Comparison of ENCODE assay signal across 8 mouse cellular contexts in the genomic region with DNA sequence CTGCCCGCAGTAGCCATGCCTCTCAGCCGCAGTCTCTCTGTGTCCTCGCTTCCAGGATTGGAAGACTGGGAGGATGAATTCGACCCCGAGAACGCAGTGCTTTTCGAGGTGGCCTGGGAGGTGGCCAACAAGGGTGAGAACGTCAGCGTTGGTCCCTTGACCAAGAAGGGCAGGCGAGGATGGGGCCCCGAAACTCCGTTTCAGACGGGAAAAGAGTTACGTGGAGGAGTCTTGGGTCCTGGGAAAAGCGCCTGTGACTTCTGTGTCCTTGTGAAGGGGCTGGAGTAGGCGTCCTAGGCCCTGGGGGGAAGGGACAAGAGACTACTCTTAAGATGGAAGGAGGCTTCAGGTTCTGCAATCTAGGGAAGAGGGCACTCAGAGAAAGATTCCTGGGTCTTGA. TPM values are rescaled to one million over a fixed set of nuclear protein-coding genes. Genes with fewer than 3 reads are reported as not detected.
A peak's percentile ranks its signal among the peaks of the same experiment; 100 is the strongest.
DNase-seq lines count a peak whose midpoint lies in the region; ATAC-seq lines count a peak whose summit lies in the region.

No protein-coding gene starts in this region.

- H3K9me3 ChIP-seq in megakaryocyte, embryonic 14.5 days, result no peaks in the 10 kb centered on the region
- no peaks in the 10 kb centered on the region for H3K9me3 ChIP-seq in limb, embryonic 12.5 days
- H3K9me3 ChIP-seq in neural tube, embryonic 12.5 days, result no peaks in the 10 kb centered on the region

- H3K27ac ChIP-seq in limb, embryonic 12.5 days, result peak overlapping the region; percentile 46
- no peak overlapping the region for H3K27ac ChIP-seq in neural tube, embryonic 12.5 days

- H3K4me1 ChIP-seq in megakaryocyte, embryonic 14.5 days, result peaks cover 71% of the 10 kb centered on the region
- peaks cover 43% of the 10 kb centered on the region for H3K4me1 ChIP-seq in limb, embryonic 12.5 days (replicated peaks)
- H3K4me1 ChIP-seq in neural tube, embryonic 12.5 days, result peaks cover 43% of the 10 kb centered on the region

- peak overlapping the region; percentile 99 for H3K4me3 ChIP-seq in megakaryocyte, embryonic 14.5 days (replicated peaks)
- H3K4me3 ChIP-seq in limb, embryonic 12.5 days (replicated peaks), result peak overlapping the region; percentile 87
- H3K4me3 ChIP-seq in neural tube, embryonic 12.5 days, result peak overlapping the region; percentile 85

- 3% methylated on average over 16 of the region's 16 CpGs for WGBS in limb, embryonic 12.5 days
- WGBS in neural tube, embryonic 12.5 days, result 3% methylated on average over 16 of the region's 16 CpGs

- no peak for ATAC-seq in megakaryocyte, adult 5-6 weeks (ENCODE audit: poor library complexity, severe bottlenecking)
- ATAC-seq in erythroblast, adult 5-6 weeks (replicated peaks; ENCODE audit: low FRiP score, poor library complexity, severe bottlenecking), result peak; percentile 9; the same call in 1 of the 2 replicates
- ATAC-seq in limb, embryonic 12.5 days (ENCODE audit: insufficient number of reproducible peaks, insufficient read depth, low FRiP score, low TSS enrichment, low read depth), result no peak; the same call in 1 of the 2 replicates
- ATAC-seq in neural tube, embryonic 12.5 days (ENCODE audit: low FRiP score, low read depth), result peak; percentile 7; the same call in 1 of the 2 replicates
- no peak for ATAC-seq in megakaryocyte-erythroid progenitor cell, adult 5-6 weeks (replicated peaks; ENCODE audit: low FRiP score, low TSS enrichment, poor library complexity, severe bottlenecking)

- peak overlapping the region; percentile 76 for H3K9ac ChIP-seq in limb, embryonic 12.5 days (replicated peaks)
- peak overlapping the region; percentile 53 for H3K9ac ChIP-seq in neural tube, embryonic 12.5 days

- DNase-seq in gastrocnemius, postnatal 25 days, result no peak
- DNase-seq in ovary, postnatal 10 days (ENCODE audit: low spot score), result no peak

- no peaks in the 10 kb centered on the region for H3K27me3 ChIP-seq in megakaryocyte, embryonic 14.5 days (replicated peaks)
- no peaks in the 10 kb centered on the region for H3K27me3 ChIP-seq in limb, embryonic 12.5 days
- no peaks in the 10 kb centered on the region for H3K27me3 ChIP-seq in neural tube, embryonic 12.5 days (replicated peaks)

- peaks cover 64% of the 10 kb centered on the region for H3K36me3 ChIP-seq in megakaryocyte, embryonic 14.5 days (replicated peaks; ENCODE audit: low read length)
- H3K36me3 ChIP-seq in limb, embryonic 12.5 days, result peaks cover 31% of the 10 kb centered on the region
- H3K36me3 ChIP-seq in neural tube, embryonic 12.5 days, result peaks cover 27% of the 10 kb centered on the region

- H3K4me2 ChIP-seq in limb, embryonic 12.5 days, result peak overlapping the region; percentile 95
- H3K4me2 ChIP-seq in neural tube, embryonic 12.5 days (replicated peaks), result peak overlapping the region; percentile 83

RNA-seq across cellular contexts. Expression of a gene that starts 0.4 kb away (rescaled TPM):
- 33.8 and 44.5 TPM in 2 replicates for polyA plus RNA-seq in megakaryocyte, embryonic 14.5 days (2012; ENCODE audit: insufficient read depth, low replicate concordance)
- 9.8 and 10.6 TPM in 2 replicates for total RNA-seq in megakaryocyte, adult 5-6 weeks (2015)
- 7.2 and 8.8 TPM in 2 replicates for total RNA-seq in megakaryocyte, adult 5-6 weeks (2017)
- total RNA-seq in erythroblast, adult 5-6 weeks (2015; ENCODE audit: low replicate concordance), result 11.7 and 13.2 TPM in 2 replicates
- total RNA-seq in erythroblast, adult 5-6 weeks (2017; ENCODE audit: low replicate concordance), result 4.6 and 8.9 TPM in 2 replicates
- 45.2 and 46.2 TPM in 2 replicates for polyA plus RNA-seq in limb, embryonic 12.5 days (2016; fragmentation: Nextera tagmentation; extraction: Ambion mirVana)
- 31.8 and 32.7 TPM in 2 replicates for polyA plus RNA-seq in neural tube, embryonic 12.5 days (2016; fragmentation: Nextera tagmentation; extraction: Ambion mirVana)
- total RNA-seq in megakaryocyte-erythroid progenitor cell, adult 5-6 weeks (2014; fragmentation: Nextera tagmentation), result 5.9 and 6.2 TPM in 2 replicates
- 3.4 and 4.6 TPM in 2 replicates for total RNA-seq in megakaryocyte-erythroid progenitor cell, adult 5-6 weeks (2017)
- total RNA-seq in gastrocnemius, postnatal 25 days (2021), result 100 to 1,000 TPM; 243 to 327 TPM

RNA-seq across cellular contexts. Expression of a gene that starts 2.9 kb away (rescaled TPM):
- polyA plus RNA-seq in megakaryocyte, embryonic 14.5 days (2012; ENCODE audit: insufficient read depth, low replicate concordance), result 90.5 and 244 TPM in 2 replicates
- 48.6 and 51.6 TPM in 2 replicates for total RNA-seq in megakaryocyte, adult 5-6 weeks (2015)
- total RNA-seq in megakaryocyte, adult 5-6 weeks (2017), result 52.9 and 60.2 TPM in 2 replicates
- total RNA-seq in erythroblast, adult 5-6 weeks (2015; ENCODE audit: low replicate concordance), result 54.1 and 63.4 TPM in 2 replicates
- 23.1 and 50.1 TPM in 2 replicates for total RNA-seq in erythroblast, adult 5-6 weeks (2017; ENCODE audit: low replicate concordance)
- 155 and 156 TPM in 2 replicates for polyA plus RNA-seq in limb, embryonic 12.5 days (2016; fragmentation: Nextera tagmentation; extraction: Ambion mirVana)
- 126 and 127 TPM in 2 replicates for polyA plus RNA-seq in neural tube, embryonic 12.5 days (2016; fragmentation: Nextera tagmentation; extraction: Ambion mirVana)
- total RNA-seq in megakaryocyte-erythroid progenitor cell, adult 5-6 weeks (2014; fragmentation: Nextera tagmentation), result 171 and 179 TPM in 2 replicates
- 185 and 236 TPM in 2 replicates for total RNA-seq in megakaryocyte-erythroid progenitor cell, adult 5-6 weeks (2017)
- 10 to 100 TPM; 23.3 to 23.8 TPM for total RNA-seq in gastrocnemius, postnatal 25 days (2021)

RNA-seq across cellular contexts. Expression of a gene that starts 14.4 kb away (rescaled TPM):
- not detected in 2 replicates for polyA plus RNA-seq in megakaryocyte, embryonic 14.5 days (2012; ENCODE audit: insufficient read depth, low replicate concordance)
- not detected in 2 replicates for total RNA-seq in megakaryocyte, adult 5-6 weeks (2015)
- not detected in 2 replicates for total RNA-seq in megakaryocyte, adult 5-6 weeks (2017)
- total RNA-seq in erythroblast, adult 5-6 weeks (2015; ENCODE audit: low replicate concordance), result not detected in 2 replicates
- not detected in 2 replicates for total RNA-seq in erythroblast, adult 5-6 weeks (2017; ENCODE audit: low replicate concordance)
- 0.33 TPM in 1 of 2 replicates, not detected in the other for polyA plus RNA-seq in limb, embryonic 12.5 days (2016; fragmentation: Nextera tagmentation; extraction: Ambion mirVana)
- not detected in 2 replicates for polyA plus RNA-seq in neural tube, embryonic 12.5 days (2016; fragmentation: Nextera tagmentation; extraction: Ambion mirVana)
- total RNA-seq in megakaryocyte-erythroid progenitor cell, adult 5-6 weeks (2014; fragmentation: Nextera tagmentation), result not detected in 2 replicates
- not detected in 2 replicates for total RNA-seq in megakaryocyte-erythroid progenitor cell, adult 5-6 weeks (2017)
- 1 to 10 TPM in 1 of 2 experiments, not detected in 1; 1.6 TPM for total RNA-seq in gastrocnemius, postnatal 25 days (2021)

RNA-seq across cellular contexts. Expression of a gene that starts 21.5 kb away (rescaled TPM):
- not detected in 2 replicates for polyA plus RNA-seq in megakaryocyte, embryonic 14.5 days (2012; ENCODE audit: insufficient read depth, low replicate concordance)
- total RNA-seq in megakaryocyte, adult 5-6 weeks (2015), result not detected in 2 replicates
- not detected in 2 replicates for total RNA-seq in megakaryocyte, adult 5-6 weeks (2017)
- total RNA-seq in erythroblast, adult 5-6 weeks (2015; ENCODE audit: low replicate concordance), result not detected in 2 replicates
- total RNA-seq in erythroblast, adult 5-6 weeks (2017; ENCODE audit: low replicate concordance), result not detected in 2 replicates
- polyA plus RNA-seq in limb, embryonic 12.5 days (2016; fragmentation: Nextera tagmentation; extraction: Ambion mirVana), result 3.9 and 5.6 TPM in 2 replicates
- polyA plus RNA-seq in neural tube, embryonic 12.5 days (2016; fragmentation: Nextera tagmentation; extraction: Ambion mirVana), result 0.57 and 0.65 TPM in 2 replicates
- total RNA-seq in megakaryocyte-erythroid progenitor cell, adult 5-6 weeks (2014; fragmentation: Nextera tagmentation), result not detected in 2 replicates
- not detected in 2 replicates for total RNA-seq in megakaryocyte-erythroid progenitor cell, adult 5-6 weeks (2017)
- total RNA-seq in gastrocnemius, postnatal 25 days (2021), result 1 to 10 TPM; 3.9 to 6.6 TPM

RNA-seq across cellular contexts. Expression of a gene that starts 24.6 kb away (rescaled TPM):
- polyA plus RNA-seq in megakaryocyte, embryonic 14.5 days (2012; ENCODE audit: insufficient read depth, low replicate concordance), result 24,502 and 30,989 TPM in 2 replicates
- total RNA-seq in megakaryocyte, adult 5-6 weeks (2015), result 2,869 and 3,213 TPM in 2 replicates
- 1,589 and 1,786 TPM in 2 replicates for total RNA-seq in megakaryocyte, adult 5-6 weeks (2017)
- 1,430 and 1,622 TPM in 2 replicates for total RNA-seq in erythroblast, adult 5-6 weeks (2015; ENCODE audit: low replicate concordance)
- 705 and 987 TPM in 2 replicates for total RNA-seq in erythroblast, adult 5-6 weeks (2017; ENCODE audit: low replicate concordance)
- 4,887 and 4,953 TPM in 2 replicates for polyA plus RNA-seq in limb, embryonic 12.5 days (2016; fragmentation: Nextera tagmentation; extraction: Ambion mirVana)
- 5,746 and 6,117 TPM in 2 replicates for polyA plus RNA-seq in neural tube, embryonic 12.5 days (2016; fragmentation: Nextera tagmentation; extraction: Ambion mirVana)
- 1,148 and 1,512 TPM in 2 replicates for total RNA-seq in megakaryocyte-erythroid progenitor cell, adult 5-6 weeks (2014; fragmentation: Nextera tagmentation)
- total RNA-seq in megakaryocyte-erythroid progenitor cell, adult 5-6 weeks (2017), result 490 and 578 TPM in 2 replicates
- total RNA-seq in gastrocnemius, postnatal 25 days (2021), result 100 to 1,000 TPM; 125 to 149 TPM

Comparison
In these comparisons a context has a peak if more than half of its experiments do, and no peak if none do; other contexts are left out.
1. ATAC-seq: peak in erythroblast, adult 5-6 weeks (single experiment) and neural tube, embryonic 12.5 days (single experiment); none in megakaryocyte, adult 5-6 weeks (single experiment), limb, embryonic 12.5 days (single experiment) and megakaryocyte-erythroid progenitor cell, adult 5-6 weeks (single experiment).
2. RNA of a gene that starts 0.4 kb away (total RNA-seq): 243 to 327 TPM in gastrocnemius, postnatal 25 days; 4.6 to 13.2 TPM in erythroblast, adult 5-6 weeks, 7.2 to 10.6 TPM in megakaryocyte, adult 5-6 weeks and 3.4 to 6.2 TPM in megakaryocyte-erythroid progenitor cell, adult 5-6 weeks; every median in the first group is over 10 times any median in the second.
3. Peak in every context shown above with its lines, with median percentiles within 50 percentile points of each other: H3K4me3 ChIP-seq.